Mouse (Mus musculus) pancreas, adult 10 weeks (tissue): Measurements from ENCODE around the gene Tarm1. TPM values are rescaled to one million over a fixed set of nuclear protein-coding genes. Genes with fewer than 3 reads are reported as not detected.

Experiments
- polyA plus RNA-seq: library from polyadenylated mRNA; stranded (reverse); fragments of 350-450 nt; fragmentation: Illumina TruSeq; extraction: RNeasy Lipid Tissue Mini Kit (QIAGEN cat#74804); gene quantifications from one replicate; pipeline ENCODE4 v1.2.3, GENCODE M21; 2015; ENCODE audit warnings: low read depth, low replicate concordance; ENCODE audit not compliant: insufficient read depth

Gene Tarm1
- polyA plus RNA-seq = not detected

GRCm38 (mm10) chr7:3502439-3502838 is at the start of gene Tarm1:
TSS of gene Tarm1 (minus strand) at chr7:3502624.

Other genes starting within 250 kb of the Tarm1 start
- gene Myadm, start 213.5 kb downstream of the Tarm1 start, polyA plus RNA-seq = 27.3 TPM
- gene Prkcg, start 213.4 kb downstream of the Tarm1 start, polyA plus RNA-seq = 0.59 TPM
- gene Cacng7, start 169.7 kb downstream of the Tarm1 start, polyA plus RNA-seq = 2.0 TPM
- not detected for gene Cacng8, start 111.9 kb downstream of the Tarm1 start, polyA plus RNA-seq
- not detected for gene Cacng6, start 78.4 kb downstream of the Tarm1 start, polyA plus RNA-seq
- gene Oscar, start 113.5 kb upstream of the Tarm1 start, polyA plus RNA-seq = not detected
- 110 TPM for gene Ndufa3, start 114.7 kb upstream of the Tarm1 start, polyA plus RNA-seq
- 15.5 TPM for gene Tfpt, start 127.3 kb upstream of the Tarm1 start, polyA plus RNA-seq
- 3.9 TPM for gene Prpf31, start 127.4 kb upstream of the Tarm1 start, polyA plus RNA-seq
- gene Cnot3, start 142.6 kb upstream of the Tarm1 start, polyA plus RNA-seq = 25.2 TPM
- gene Leng1, start 163.2 kb upstream of the Tarm1 start, polyA plus RNA-seq = 3.3 TPM
- 29.4 TPM for gene Tmc4, start 174.9 kb upstream of the Tarm1 start, polyA plus RNA-seq
- gene Tsen34, start 190.2 kb upstream of the Tarm1 start, polyA plus RNA-seq = 16.7 TPM
- gene Mboat7, start 190.9 kb upstream of the Tarm1 start, polyA plus RNA-seq = 9.2 TPM
- gene Rps9, start 201.4 kb upstream of the Tarm1 start, polyA plus RNA-seq = 485 TPM
- gene Pirb, start 217.8 kb upstream of the Tarm1 start, polyA plus RNA-seq = 2.6 TPM